Mouse (Mus musculus): Measurements from ENCODE around the gene Chid1. TPM values are rescaled to one million over a fixed set of nuclear protein-coding genes. Genes with fewer than 3 reads are reported as not detected.

Chid1 gene
- polyA plus RNA-seq, 1 experiment from 2014 or later: 22.9 TPM

GRCm38 (mm10) chr7:141468164-141468521 is 71.5 kb downstream of the Chid1 start:
- DNase-seq (ENCODE audit: low spot score): no peak
- 29% methylated on average over 5 of the region's 5 CpGs for WGBS
- H3K4me1 ChIP-seq (replicated peaks; ENCODE audit: control insufficient read depth, insufficient read depth, low read length): peaks cover 21% of the 10 kb centered on the region

GRCm38 (mm10) chr7:141467230-141468030 is 72.2 kb downstream of the Chid1 start, which contains the start of gene Cd151:
Gene Cd151, plus strand, starts transcription at chr7:141467392.
- Histone ChIP-seq H3K9me3 (ENCODE audit: control insufficient read depth, low read length) (no peaks in the 10 kb centered on the region), H3K4me2 (ENCODE audit: low read depth, low read length, severe bottlenecking) (peak within 1 kb of the TSS; percentile 78), H3K27ac (ENCODE audit: low read depth, low read length) (peak within 1 kb of the TSS; percentile 70), H3K9ac (ENCODE audit: low read length) (peak within 1 kb of the TSS; percentile 78), H3K4me1 (replicated peaks; ENCODE audit: control insufficient read depth, insufficient read depth, low read length) (peaks cover 21% of the 10 kb centered on the region), H3K4me3 (ENCODE audit: low read depth, low read length) (peak within 1 kb of the TSS; percentile 56), H3K36me3 (ENCODE audit: control insufficient read depth, insufficient read depth, low read length) (peaks cover 2% of the 10 kb centered on the region), H3K27me3 (ENCODE audit: control insufficient read depth, insufficient read depth, low read length) (peaks cover 41% of the 10 kb centered on the region)
- DNase-seq (ENCODE audit: low spot score): peak; percentile 92
- whole genome bisulfite sequencing: 2% methylated on average over 52 of the region's 52 CpGs
- peak; percentile 78 for ATAC-seq (replicated peaks; ENCODE audit: low FRiP score)

More at GRCm38 (mm10) chr7:141468164-141468521, 71.5 kb downstream of the Chid1 start:
- H3K4me2 ChIP-seq (ENCODE audit: low read depth, low read length, severe bottlenecking): peak overlapping the region; percentile 78
- H3K27me3 ChIP-seq (ENCODE audit: control insufficient read depth, insufficient read depth, low read length): peaks cover 33% of the 10 kb centered on the region
- peak; percentile 6; the same call in 1 of the 2 replicates for ATAC-seq (replicated peaks; ENCODE audit: low FRiP score)
- peak overlapping the region; percentile 56 for H3K4me3 ChIP-seq (ENCODE audit: low read depth, low read length)
- peaks cover 3% of the 10 kb centered on the region for H3K36me3 ChIP-seq (ENCODE audit: control insufficient read depth, insufficient read depth, low read length)
- H3K9ac ChIP-seq (ENCODE audit: low read length): peak overlapping the region; percentile 78
- H3K9me3 ChIP-seq (ENCODE audit: control insufficient read depth, low read length): no peaks in the 10 kb centered on the region
- peak overlapping the region; percentile 70; the same call in 1 of the 2 replicates for H3K27ac ChIP-seq (ENCODE audit: low read depth, low read length)

- Histone ChIP-seq H3K4me1 (replicated peaks; ENCODE audit: control insufficient read depth, insufficient read depth, low read length) (peaks cover 25% of the 10 kb centered on the region), H3K9ac (ENCODE audit: low read length) (peak overlapping the region; percentile 78), H3K36me3 (ENCODE audit: control insufficient read depth, insufficient read depth, low read length) (no peaks in the 10 kb centered on the region), H3K4me3 (ENCODE audit: low read depth, low read length) (peak overlapping the region; percentile 56), H3K9me3 (ENCODE audit: control insufficient read depth, low read length) (no peaks in the 10 kb centered on the region), H3K27ac (ENCODE audit: low read depth, low read length) (no peak overlapping the region), H3K27me3 (ENCODE audit: control insufficient read depth, insufficient read depth, low read length) (peaks cover 48% of the 10 kb centered on the region), H3K4me2 (ENCODE audit: low read depth, low read length, severe bottlenecking) (peak overlapping the region; percentile 78)
- DNase-seq (ENCODE audit: low spot score) (no peak), ATAC-seq (replicated peaks; ENCODE audit: low FRiP score) (no peak)
- 57% methylated on average over 10 of the region's 10 CpGs for WGBS
These were observed 73.0 kb downstream of the Chid1 start for GRCm38 (mm10) chr7:141466607-141467148.

- Histone ChIP-seq H3K4me2 (ENCODE audit: low read depth, low read length, severe bottlenecking) (no peak overlapping the region), H3K9me3 (ENCODE audit: control insufficient read depth, low read length) (no peaks in the 10 kb centered on the region), H3K36me3 (ENCODE audit: control insufficient read depth, insufficient read depth, low read length) (no peaks in the 10 kb centered on the region), H3K27ac (ENCODE audit: low read depth, low read length) (no peak overlapping the region), H3K27me3 (ENCODE audit: control insufficient read depth, insufficient read depth, low read length) (peaks cover 55% of the 10 kb centered on the region), H3K4me3 (ENCODE audit: low read depth, low read length) (no peak overlapping the region), H3K9ac (ENCODE audit: low read length) (no peak overlapping the region), H3K4me1 (replicated peaks; ENCODE audit: control insufficient read depth, insufficient read depth, low read length) (peaks cover 28% of the 10 kb centered on the region)
- WGBS: 84% methylated on average over 7 of the region's 7 CpGs
- ATAC-seq (replicated peaks; ENCODE audit: low FRiP score) (no peak), DNase-seq (ENCODE audit: low spot score) (no peak)
These were observed 73.6 kb downstream of the Chid1 start for GRCm38 (mm10) chr7:141466045-141466394.

GRCm38 (mm10) chr7:141465388-141466044 is 74.1 kb downstream of the Chid1 start:
- Histone ChIP-seq H3K4me3 (ENCODE audit: low read depth, low read length) (no peak overlapping the region), H3K9me3 (ENCODE audit: control insufficient read depth, low read length) (no peaks in the 10 kb centered on the region), H3K9ac (ENCODE audit: low read length) (no peak overlapping the region), H3K36me3 (ENCODE audit: control insufficient read depth, insufficient read depth, low read length) (no peaks in the 10 kb centered on the region), H3K4me1 (replicated peaks; ENCODE audit: control insufficient read depth, insufficient read depth, low read length) (peaks cover 28% of the 10 kb centered on the region), H3K4me2 (ENCODE audit: low read depth, low read length, severe bottlenecking) (no peak overlapping the region), H3K27ac (ENCODE audit: low read depth, low read length) (no peak overlapping the region), H3K27me3 (ENCODE audit: control insufficient read depth, insufficient read depth, low read length) (peaks cover 59% of the 10 kb centered on the region)
- DNase-seq (ENCODE audit: low spot score): no peak
- 38% methylated on average over 10 of the region's 10 CpGs for WGBS
- no peak for ATAC-seq (replicated peaks; ENCODE audit: low FRiP score)

GRCm38 (mm10) chr7:141464603-141465201 is 75.0 kb downstream of the Chid1 start:
- no peak overlapping the region for H3K27ac ChIP-seq (ENCODE audit: low read depth, low read length)
- no peak for DNase-seq (ENCODE audit: low spot score)

GRCm38 (mm10) chr7:141463824-141464602 is 75.6 kb downstream of the Chid1 start:
- no peak for ATAC-seq (replicated peaks; ENCODE audit: low FRiP score)
- no peak overlapping the region for H3K27ac ChIP-seq (ENCODE audit: low read depth, low read length)
- peak overlapping the region; percentile 27; the same call in 1 of the 2 replicates for H3K4me2 ChIP-seq (ENCODE audit: low read depth, low read length, severe bottlenecking)
- H3K9me3 ChIP-seq (ENCODE audit: control insufficient read depth, low read length): no peaks in the 10 kb centered on the region
- 17% methylated on average over 12 of the region's 12 CpGs for WGBS
- peaks cover 61% of the 10 kb centered on the region for H3K27me3 ChIP-seq (ENCODE audit: control insufficient read depth, insufficient read depth, low read length)
- no peak overlapping the region for H3K4me3 ChIP-seq (ENCODE audit: low read depth, low read length)
- H3K9ac ChIP-seq (ENCODE audit: low read length): no peak overlapping the region
- DNase-seq (ENCODE audit: low spot score): no peak
- H3K4me1 ChIP-seq (replicated peaks; ENCODE audit: control insufficient read depth, insufficient read depth, low read length): peaks cover 24% of the 10 kb centered on the region
- H3K36me3 ChIP-seq (ENCODE audit: control insufficient read depth, insufficient read depth, low read length): no peaks in the 10 kb centered on the region

More at GRCm38 (mm10) chr7:141464603-141465201, 75.0 kb downstream of the Chid1 start:
- WGBS: 3% methylated on average over 38 of the region's 38 CpGs
- no peaks in the 10 kb centered on the region for H3K36me3 ChIP-seq (ENCODE audit: control insufficient read depth, insufficient read depth, low read length)
- no peak overlapping the region for H3K9ac ChIP-seq (ENCODE audit: low read length)
- H3K9me3 ChIP-seq (ENCODE audit: control insufficient read depth, low read length): no peaks in the 10 kb centered on the region
- ATAC-seq (replicated peaks; ENCODE audit: low FRiP score): no peak
- H3K27me3 ChIP-seq (ENCODE audit: control insufficient read depth, insufficient read depth, low read length): peaks cover 60% of the 10 kb centered on the region
- peak overlapping the region; percentile 27; the same call in 1 of the 2 replicates for H3K4me2 ChIP-seq (ENCODE audit: low read depth, low read length, severe bottlenecking)
- peaks cover 28% of the 10 kb centered on the region for H3K4me1 ChIP-seq (replicated peaks; ENCODE audit: control insufficient read depth, insufficient read depth, low read length)
- H3K4me3 ChIP-seq (ENCODE audit: low read depth, low read length): peak overlapping the region; percentile 6; the same call in 1 of the 2 replicates

All from forebrain, embryonic 11.5 days (tissue).